Mouse (Mus musculus) ES-E14 (cell line): Measurements from ENCODE around the gene Cln6. TPM values are rescaled to one million over a fixed set of nuclear protein-coding genes. Genes with fewer than 3 reads are reported as not detected.

ENCODE experiments used
- DNase-seq: peaks from one replicate; pipeline ENCODE4 v3.0.0-alpha.2; 2013; ENCODE audit warnings: low read depth, low spot score
- H3K27ac ChIP-seq: 2 replicates; pipeline ENCODE4 v1.5.1; 2012; ENCODE audit warnings: low read depth, mild to moderate bottlenecking, low read length, moderate library complexity, mixed read lengths; ENCODE audit not compliant: poor library complexity, insufficient read depth, severe bottlenecking
- H3K36me3 ChIP-seq: 2 replicates; pipeline ENCODE4 v1.6.1; 2012; ENCODE audit warnings: mild to moderate bottlenecking, low read length, moderate library complexity, mixed read lengths; ENCODE audit not compliant: control insufficient read depth, poor library complexity, insufficient read depth, severe bottlenecking
- H3K4me1 ChIP-seq, 2 experiments: fragments of 150-350 bp in 1 of 2; sonication (generic) in 1 of 2; 2 replicates each; pipeline ENCODE4 v1.6.1; 2012; ENCODE audit warnings: low read length in 2 of 2, mild to moderate bottlenecking in 1 of 2, mixed read lengths in 1 of 2; ENCODE audit not compliant: control insufficient read depth in 2 of 2, insufficient read depth in 2 of 2, poor library complexity in 1 of 2
- H3K4me3 ChIP-seq, 2 experiments: fragments of 150-350 bp in 1 of 2; sonication (generic) in 1 of 2; 2 replicates each; pipeline ENCODE4 v1.5.1; 2012; ENCODE audit warnings: low read length in 2 of 2, low read depth in 1 of 2, mild to moderate bottlenecking in 1 of 2, mixed read lengths in 1 of 2; ENCODE audit not compliant: insufficient read depth in 1 of 2, poor library complexity in 1 of 2, severe bottlenecking in 1 of 2
- H3K9ac ChIP-seq: 2 replicates; pipeline ENCODE4 v1.6.1; 2012; ENCODE audit warnings: low read depth, mild to moderate bottlenecking, low read length, mixed read lengths; ENCODE audit not compliant: poor library complexity, insufficient read depth, severe bottlenecking
- H3K9me3 ChIP-seq: fragments of 150-350 bp; sonication (generic); 2 replicates; pipeline ENCODE4 v1.6.1; 2012; ENCODE audit warnings: low read depth, mild to moderate bottlenecking, low read length; ENCODE audit not compliant: control insufficient read depth, insufficient read depth
- CHD2 ChIP-seq: IDR thresholded peaks from 2 replicates; pipeline ENCODE4 v1.6.1; 2014; ENCODE audit warnings: mild to moderate bottlenecking, low read depth, low read length, inconsistent platforms
- HCFC1 ChIP-seq: IDR thresholded peaks from 2 replicates; pipeline ENCODE4 v1.6.1; 2012; ENCODE audit warnings: low read length, inconsistent platforms, borderline replicate concordance; ENCODE audit not compliant: insufficient read depth
- MAFK ChIP-seq: IDR thresholded peaks from 2 replicates; pipeline ENCODE4 v1.6.1; 2014; ENCODE audit warnings: mild to moderate bottlenecking, low read depth, low read length, inconsistent platforms; ENCODE audit not compliant: insufficient read depth
- ZC3H11A ChIP-seq: IDR thresholded peaks from 2 replicates; pipeline ENCODE4 v1.6.1; 2012; ENCODE audit warnings: low read depth, mild to moderate bottlenecking, inconsistent platforms, low read length, borderline replicate concordance
- ZNF384 ChIP-seq: IDR thresholded peaks from 2 replicates; pipeline ENCODE4 v1.6.1; 2012; ENCODE audit warnings: low read depth, low read length, inconsistent platforms
- in situ Hi-C, 2 experiments: fragments of 600-800 bp; cut with MboI; formaldehyde crosslinking; loops; one replicate each; pipeline ENCODE4 v1.15.1; 2025; ENCODE audit warnings: low sequenced_read_pairs in 2 of 2, inconsistent platforms in 1 of 2; ENCODE audit not compliant: unreplicated experiment in 2 of 2
- total RNA-seq: library from RNA; depleted of rRNA; stranded (reverse); fragments of 300-350 nt; gene quantifications from 2 replicates; pipeline ENCODE4 v1.2.3, GENCODE M21; 2012; rRNA removed

The Cln6 gene
- total RNA-seq, 1 experiment, result 19.4 TPM

DNA sequence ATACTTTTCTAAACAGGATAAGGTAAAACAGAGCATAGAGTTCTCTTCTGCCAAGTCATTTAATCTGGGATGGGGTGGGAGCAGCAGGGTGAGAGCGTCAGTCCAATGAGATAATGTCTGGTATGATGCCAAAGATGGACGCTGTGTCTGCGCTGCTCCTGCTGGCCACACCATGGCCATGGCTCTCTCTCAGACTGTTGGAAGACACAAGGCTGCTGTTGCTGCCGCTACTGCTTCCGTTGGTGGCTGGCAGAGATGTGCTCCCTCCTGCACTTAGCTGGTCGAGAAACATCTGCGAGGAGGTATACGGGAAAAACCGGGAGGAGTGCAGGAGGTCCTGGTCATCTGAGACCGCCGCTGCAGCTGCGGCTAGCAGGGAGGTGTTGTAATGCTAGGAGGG, 43.3 kb downstream of the Cln6 start:
- H3K9me3 ChIP-seq, result no peaks in the 10 kb centered on the region
- H3K4me3 ChIP-seq, result no peak overlapping the region
- in situ Hi-C loops, result no loop called here
- TF ChIP-seq ZC3H11A, result no peak
- TF ChIP-seq ZNF384, result no peak
- TF ChIP-seq MAFK, result no peak
- no peak for TF ChIP-seq HCFC1
- TF ChIP-seq CHD2, result no peak
- no peak overlapping the region for H3K9ac ChIP-seq
- no peak for DNase-seq
- no peaks in the 10 kb centered on the region; a peak in 1 of 4 replicates for H3K4me1 ChIP-seq
- H3K27ac ChIP-seq, result no peak overlapping the region
- H3K36me3 ChIP-seq, result peaks cover 15% of the 10 kb centered on the region

DNA sequence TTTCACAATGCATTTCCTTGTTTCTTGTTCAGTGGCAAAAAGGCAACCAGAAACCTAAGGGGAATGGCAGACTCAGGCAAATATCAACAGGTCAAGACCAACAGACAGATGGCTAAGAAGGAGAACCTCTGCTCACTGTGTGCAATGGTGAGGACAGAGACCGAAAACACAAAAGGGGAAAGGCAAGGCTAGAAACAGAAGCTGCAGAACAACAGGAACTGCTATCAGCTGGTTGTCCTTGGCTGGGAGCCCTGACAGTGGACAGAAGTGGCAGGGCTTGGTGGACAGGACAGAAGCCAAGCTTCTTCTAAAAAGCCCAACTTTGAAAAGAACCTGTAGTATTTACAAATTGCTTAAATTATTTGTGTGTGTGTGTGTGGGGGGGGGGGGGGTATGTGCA, 55.9 kb downstream of the Cln6 start:
- no peak for TF ChIP-seq ZC3H11A
- Histone ChIP-seq H3K9ac (no peak overlapping the region), H3K27ac (no peak overlapping the region), H3K4me1 (no peaks in the 10 kb centered on the region), H3K9me3 (no peaks in the 10 kb centered on the region), H3K4me3 (no peak overlapping the region), H3K36me3 (peaks cover under 1% of the 10 kb centered on the region; the same call in 1 of the 2 replicates)
- DNase-seq, result no peak
- in situ Hi-C loops, result no loop called here

Other genes starting within 250 kb of the Cln6 start
- gene Itga11, start 161.0 kb upstream of the Cln6 start, total RNA-seq, result 1.0 and 1.3 TPM in 2 replicates
- 73.0 and 94.4 TPM in 2 replicates for gene Fem1b, start 26.9 kb upstream of the Cln6 start, total RNA-seq
- 10.2 and 23.9 TPM in 2 replicates for gene Calml4, start 19.3 kb downstream of the Cln6 start, total RNA-seq
- 12.6 and 12.7 TPM in 2 replicates for gene Pias1, start 149.1 kb downstream of the Cln6 start, total RNA-seq